Mouse (Mus musculus): ENCODE results near the gene Rora. TPM values are rescaled to one million over a fixed set of nuclear protein-coding genes. Genes with fewer than 3 reads are reported as not detected.

The Rora gene
- polyA plus RNA-seq, 1 experiment from 2014 or later: 5.0 TPM

DNA sequence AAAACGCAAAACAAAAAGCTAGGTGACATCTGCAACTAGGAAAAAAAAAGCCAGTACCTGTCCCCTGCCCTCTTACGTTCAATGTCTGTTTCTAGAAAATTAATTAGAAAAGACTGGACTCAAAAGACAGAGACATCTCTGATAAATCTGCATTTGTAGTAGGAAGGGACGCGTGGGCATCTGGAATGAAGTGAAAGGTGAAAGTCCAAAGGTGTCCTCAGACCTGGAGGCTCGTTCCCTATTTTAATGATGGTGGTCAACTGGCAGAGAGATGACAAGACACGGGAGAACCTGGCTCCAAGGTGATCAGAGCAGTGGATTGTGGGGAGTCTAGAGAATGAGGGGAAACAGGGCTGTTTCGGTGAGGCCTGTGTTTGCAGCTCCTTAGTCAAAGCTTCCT is 674.0 kb downstream of the Rora start:
- H3K27ac ChIP-seq: no peak overlapping the region
- WGBS: 85% methylated on average over 7 of the region's 7 CpGs
- H3K9me3 ChIP-seq: no peaks in the 10 kb centered on the region
- H3K27me3 ChIP-seq (ENCODE audit: insufficient read depth, poor library complexity, severe bottlenecking): no peaks in the 10 kb centered on the region; the same call in 1 of the 2 replicates
- peaks cover 25% of the 10 kb centered on the region for H3K4me1 ChIP-seq
- H3K4me3 ChIP-seq: no peak overlapping the region
- DNase-seq (ENCODE audit: low spot score): no peak
- H3K36me3 ChIP-seq: no peaks in the 10 kb centered on the region

DNA sequence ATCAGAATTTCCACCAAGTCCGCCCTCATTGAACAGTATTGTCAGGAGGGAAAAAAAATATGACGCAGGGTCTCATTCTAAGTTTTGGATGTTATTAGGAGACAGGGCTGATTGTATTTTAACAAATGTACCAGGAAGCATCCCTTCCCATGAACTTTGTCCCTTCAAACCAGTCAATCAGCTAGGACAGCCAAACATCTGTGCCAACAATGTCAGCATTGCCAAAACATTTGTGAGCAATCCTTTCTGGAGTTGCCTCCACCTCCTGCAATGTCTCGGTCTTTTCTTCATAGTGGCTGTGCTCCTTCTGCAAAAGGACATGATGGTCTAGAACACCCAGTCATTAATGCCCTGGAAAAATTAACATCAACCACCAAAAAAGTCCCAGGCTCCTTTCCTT is 678.2 kb downstream of the Rora start:
- no peak for DNase-seq (ENCODE audit: low spot score)
- 93% methylated on average over 3 of the region's 3 CpGs for WGBS
- no peaks in the 10 kb centered on the region for H3K9me3 ChIP-seq
- H3K36me3 ChIP-seq: no peaks in the 10 kb centered on the region
- H3K27ac ChIP-seq: no peak overlapping the region
- no peak overlapping the region for H3K4me3 ChIP-seq
- peaks cover 15% of the 10 kb centered on the region for H3K4me1 ChIP-seq
- no peaks in the 10 kb centered on the region; the same call in 1 of the 2 replicates for H3K27me3 ChIP-seq (ENCODE audit: insufficient read depth, poor library complexity, severe bottlenecking)

DNA sequence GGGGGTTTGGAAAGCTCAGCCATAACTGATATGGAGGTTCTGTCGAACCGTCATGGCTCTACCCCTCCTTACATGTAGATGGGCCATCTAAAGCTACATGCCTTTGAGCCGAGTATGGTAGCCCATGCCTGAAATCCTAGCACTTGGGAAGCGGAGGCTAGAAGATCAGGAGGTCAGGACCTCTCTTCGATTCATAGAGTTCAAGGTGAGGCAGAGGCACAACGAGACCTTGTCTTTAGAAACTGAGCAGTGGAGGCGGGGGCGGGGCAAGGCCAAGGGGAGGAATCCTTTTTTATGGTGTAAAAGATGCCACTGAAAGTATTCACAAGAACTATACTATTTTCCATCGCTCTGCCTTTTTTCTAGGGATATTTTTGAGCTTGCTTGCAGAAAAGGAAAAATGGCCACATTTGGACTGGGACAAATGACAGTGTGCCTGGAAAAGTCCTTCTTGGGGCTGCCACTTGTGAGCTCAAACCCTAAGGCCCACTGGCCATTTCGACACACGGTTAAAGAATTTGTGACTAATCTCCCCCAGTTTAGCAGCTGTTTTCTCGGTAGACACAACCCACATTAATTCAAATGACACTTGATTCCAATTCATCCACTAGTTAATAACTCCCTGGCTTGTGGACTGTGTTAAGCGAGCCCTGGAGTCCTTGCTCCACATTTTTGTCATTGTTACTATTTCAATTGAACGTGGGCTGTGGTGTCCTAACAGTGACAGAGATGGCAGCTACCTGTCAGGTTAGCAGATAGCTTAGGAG is 679.4 kb downstream of the Rora start:
- Histone ChIP-seq H3K27me3 (ENCODE audit: insufficient read depth, poor library complexity, severe bottlenecking) (no peaks in the 10 kb centered on the region; the same call in 1 of the 2 replicates), H3K4me1 (peaks cover 18% of the 10 kb centered on the region), H3K4me3 (no peak overlapping the region), H3K36me3 (no peaks in the 10 kb centered on the region), H3K27ac (no peak overlapping the region), H3K9me3 (no peaks in the 10 kb centered on the region)
- WGBS: 80% methylated on average over 14 of the region's 14 CpGs
- DNase-seq (ENCODE audit: low spot score): no peak

DNA sequence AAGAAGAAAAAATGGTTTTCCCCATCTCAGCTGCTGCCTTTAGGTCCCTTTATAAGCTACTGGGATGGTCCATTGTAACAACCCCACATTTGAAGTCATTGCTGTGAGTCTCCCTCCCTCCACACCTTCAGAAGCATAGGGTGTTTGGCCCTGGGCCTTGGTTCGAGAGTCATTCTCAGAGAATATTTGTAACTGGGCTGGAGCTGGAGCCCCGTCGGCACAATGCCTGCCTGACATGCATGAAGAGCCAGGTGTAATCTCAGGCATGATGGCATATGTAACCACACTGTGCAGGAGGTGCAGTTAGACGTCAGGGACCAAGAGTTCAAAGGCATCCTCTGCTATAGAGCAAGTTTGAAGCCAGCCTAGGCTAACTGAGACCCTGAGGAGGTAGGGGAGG is 680.1 kb downstream of the Rora start:
- Histone ChIP-seq H3K4me3 (no peak overlapping the region), H3K4me1 (peaks cover 18% of the 10 kb centered on the region), H3K27me3 (ENCODE audit: insufficient read depth, poor library complexity, severe bottlenecking) (no peaks in the 10 kb centered on the region; the same call in 1 of the 2 replicates), H3K36me3 (no peaks in the 10 kb centered on the region), H3K27ac (no peak overlapping the region), H3K9me3 (no peaks in the 10 kb centered on the region)
- peak; percentile 56 for DNase-seq (ENCODE audit: low spot score)
- 84% methylated on average over 4 of the region's 4 CpGs for WGBS

DNA sequence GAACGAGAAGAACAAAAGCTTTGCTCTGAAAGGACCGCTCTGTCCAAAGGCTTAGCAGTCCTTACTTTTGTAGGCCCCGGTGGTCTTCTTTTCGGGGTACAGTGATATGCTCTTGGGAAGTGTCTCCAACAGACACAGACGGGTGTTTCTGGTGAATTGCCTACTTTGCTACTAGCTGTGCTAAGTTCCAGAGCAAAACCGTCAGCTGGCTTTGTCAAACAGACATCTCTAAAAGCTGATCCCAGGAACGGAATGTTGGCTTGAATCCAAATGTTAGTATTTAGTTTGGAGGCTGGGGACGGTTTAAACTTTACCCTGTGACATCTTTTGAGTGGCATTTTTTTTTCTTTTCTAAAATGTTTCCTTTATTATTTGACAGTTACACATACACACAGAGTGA is 680.5 kb downstream of the Rora start:
- Histone ChIP-seq H3K27me3 (ENCODE audit: insufficient read depth, poor library complexity, severe bottlenecking) (no peaks in the 10 kb centered on the region; the same call in 1 of the 2 replicates), H3K4me1 (peaks cover 18% of the 10 kb centered on the region), H3K36me3 (no peaks in the 10 kb centered on the region), H3K9me3 (no peaks in the 10 kb centered on the region), H3K27ac (no peak overlapping the region), H3K4me3 (no peak overlapping the region)
- DNase-seq (ENCODE audit: low spot score): peak; percentile 51
- WGBS: 62% methylated on average over 8 of the region's 8 CpGs

DNA sequence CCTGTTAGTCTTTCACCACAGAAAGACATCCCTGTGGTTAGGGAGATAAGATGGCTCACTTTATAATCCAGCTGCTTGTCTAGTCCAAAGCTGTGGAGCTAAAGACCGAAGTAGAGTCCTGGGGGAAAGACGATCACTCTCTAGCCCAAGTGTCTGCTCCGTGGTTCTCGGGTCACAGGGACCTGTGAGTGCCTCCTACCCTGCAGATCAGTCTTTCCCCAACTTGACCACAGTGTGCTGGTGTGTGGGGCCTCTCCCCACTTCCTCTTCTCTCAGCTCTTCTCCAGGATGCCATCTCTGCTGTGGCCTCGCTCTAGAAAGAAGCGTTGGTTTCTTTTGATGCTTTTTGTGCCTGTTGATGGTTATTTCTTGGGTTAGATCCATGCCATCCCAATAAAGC is 682.5 kb downstream of the Rora start:
- peaks cover 9% of the 10 kb centered on the region; the same call in 1 of the 2 replicates for H3K4me1 ChIP-seq
- no peak overlapping the region for H3K27ac ChIP-seq
- no peaks in the 10 kb centered on the region for H3K27me3 ChIP-seq (ENCODE audit: insufficient read depth, poor library complexity, severe bottlenecking)
- no peak for DNase-seq (ENCODE audit: low spot score)
- 78% methylated on average over 6 of the region's 6 CpGs for WGBS
- H3K36me3 ChIP-seq: no peaks in the 10 kb centered on the region
- no peak overlapping the region for H3K4me3 ChIP-seq
- H3K9me3 ChIP-seq: no peaks in the 10 kb centered on the region

DNA sequence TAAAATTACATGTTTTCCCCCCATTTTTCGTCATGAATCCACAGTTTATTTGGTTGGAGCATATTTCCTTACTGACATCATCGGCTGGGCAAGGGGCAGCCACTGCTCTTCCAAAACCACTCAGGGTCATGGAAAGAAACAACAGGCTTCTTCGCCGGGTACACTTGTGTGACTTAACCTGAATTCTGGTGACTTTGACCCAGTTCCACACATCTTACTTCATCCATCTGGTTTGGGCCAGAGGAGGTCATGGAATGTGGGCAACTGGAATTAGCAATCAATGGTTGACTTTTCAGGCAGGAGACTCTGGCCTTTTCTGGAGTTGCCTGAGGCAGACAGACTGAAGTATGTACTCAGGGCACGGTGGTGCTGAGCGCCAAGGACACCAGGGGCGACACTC is 685.6 kb downstream of the Rora start:
- no peaks in the 10 kb centered on the region for H3K27me3 ChIP-seq (ENCODE audit: insufficient read depth, poor library complexity, severe bottlenecking)
- peak; percentile 59 for DNase-seq (ENCODE audit: low spot score)
- no peak overlapping the region for H3K4me3 ChIP-seq
- 89% methylated on average over 7 of the region's 7 CpGs for WGBS
- no peak overlapping the region for H3K27ac ChIP-seq
- H3K9me3 ChIP-seq: no peaks in the 10 kb centered on the region
- no peaks in the 10 kb centered on the region for H3K36me3 ChIP-seq
- H3K4me1 ChIP-seq: 0 out of 2 replicates have a peak, but pooled peaks cover 3% of the 10 kb centered on the region

DNA sequence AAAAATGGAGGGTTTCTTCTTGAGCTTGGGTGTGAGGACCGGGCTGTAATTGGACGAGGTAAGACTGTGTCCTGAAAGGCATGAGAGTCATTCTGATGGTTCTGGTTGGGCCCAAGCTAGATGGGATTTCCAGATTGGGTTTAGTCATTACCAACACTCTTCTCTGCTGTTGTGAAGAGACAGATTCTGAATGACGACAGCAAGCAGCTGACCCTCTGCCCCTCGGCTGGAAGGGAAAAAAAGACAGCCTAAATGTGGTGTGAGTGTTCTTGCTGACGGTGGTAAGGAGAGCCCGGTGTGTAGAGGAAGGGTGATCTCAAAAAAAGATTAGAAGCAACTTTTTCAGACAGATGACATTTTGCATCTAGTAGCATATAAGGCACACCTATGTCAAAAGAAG is 686.2 kb downstream of the Rora start:
- H3K4me3 ChIP-seq: no peak overlapping the region
- H3K4me1 ChIP-seq: peaks cover 5% of the 10 kb centered on the region
- WGBS: 71% methylated on average over 6 of the region's 6 CpGs
- H3K9me3 ChIP-seq: no peaks in the 10 kb centered on the region
- H3K27me3 ChIP-seq (ENCODE audit: insufficient read depth, poor library complexity, severe bottlenecking): no peaks in the 10 kb centered on the region
- no peaks in the 10 kb centered on the region for H3K36me3 ChIP-seq
- DNase-seq (ENCODE audit: low spot score): peak; percentile 36
- H3K27ac ChIP-seq: no peak overlapping the region

DNA sequence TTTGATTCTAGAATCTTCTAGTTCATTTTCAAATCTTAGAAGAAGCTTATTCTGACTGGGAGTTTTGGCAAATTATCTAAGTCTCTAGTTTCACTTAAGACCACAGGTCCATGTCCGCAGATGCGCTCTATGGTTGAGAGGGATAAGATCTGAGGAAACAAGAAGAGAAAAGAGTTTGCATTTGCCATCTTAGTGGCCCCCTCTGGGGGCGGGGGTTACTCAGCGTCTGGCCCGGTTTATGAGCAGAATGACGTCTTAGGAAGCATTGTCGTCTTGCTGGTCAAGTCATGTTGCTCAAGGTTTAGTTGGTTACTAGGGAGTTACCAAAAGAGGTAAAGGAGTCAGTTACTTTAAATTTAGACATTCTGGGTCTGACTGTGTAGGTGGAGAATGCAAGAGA is 686.8 kb downstream of the Rora start:
- no peaks in the 10 kb centered on the region for H3K9me3 ChIP-seq
- no peaks in the 10 kb centered on the region for H3K27me3 ChIP-seq (ENCODE audit: insufficient read depth, poor library complexity, severe bottlenecking)
- H3K36me3 ChIP-seq: no peaks in the 10 kb centered on the region
- H3K4me1 ChIP-seq: peaks cover 11% of the 10 kb centered on the region
- H3K4me3 ChIP-seq: no peak overlapping the region
- no peak for DNase-seq (ENCODE audit: low spot score)
- H3K27ac ChIP-seq: no peak overlapping the region
- 90% methylated on average over 7 of the region's 7 CpGs for WGBS

DNA sequence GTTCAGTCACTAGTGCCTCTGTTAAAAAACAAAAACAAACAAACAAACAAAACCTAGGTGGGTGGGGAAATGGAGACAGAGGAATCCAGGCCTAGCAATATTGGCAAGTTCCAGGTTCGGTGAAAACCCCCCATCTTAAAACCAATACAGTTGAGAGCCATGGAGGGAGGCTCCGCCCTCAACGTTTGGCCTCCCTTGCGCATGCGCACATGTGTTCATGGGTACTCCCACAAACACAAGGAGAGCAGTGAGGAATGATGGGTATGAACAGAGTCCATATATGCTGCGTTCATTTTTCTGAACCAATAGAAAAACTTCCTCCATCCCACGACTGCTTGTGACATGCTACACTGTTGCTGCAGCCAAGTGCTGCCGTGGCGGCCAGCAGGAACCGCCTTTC is 690.3 kb downstream of the Rora start:
- H3K9me3 ChIP-seq: no peaks in the 10 kb centered on the region
- WGBS: 87% methylated on average over 10 of the region's 10 CpGs
- no peaks in the 10 kb centered on the region for H3K36me3 ChIP-seq
- H3K27me3 ChIP-seq (ENCODE audit: insufficient read depth, poor library complexity, severe bottlenecking): no peaks in the 10 kb centered on the region
- no peak overlapping the region for H3K4me3 ChIP-seq
- peaks cover 15% of the 10 kb centered on the region for H3K4me1 ChIP-seq
- H3K27ac ChIP-seq: no peak overlapping the region
- DNase-seq (ENCODE audit: low spot score): no peak

DNA sequence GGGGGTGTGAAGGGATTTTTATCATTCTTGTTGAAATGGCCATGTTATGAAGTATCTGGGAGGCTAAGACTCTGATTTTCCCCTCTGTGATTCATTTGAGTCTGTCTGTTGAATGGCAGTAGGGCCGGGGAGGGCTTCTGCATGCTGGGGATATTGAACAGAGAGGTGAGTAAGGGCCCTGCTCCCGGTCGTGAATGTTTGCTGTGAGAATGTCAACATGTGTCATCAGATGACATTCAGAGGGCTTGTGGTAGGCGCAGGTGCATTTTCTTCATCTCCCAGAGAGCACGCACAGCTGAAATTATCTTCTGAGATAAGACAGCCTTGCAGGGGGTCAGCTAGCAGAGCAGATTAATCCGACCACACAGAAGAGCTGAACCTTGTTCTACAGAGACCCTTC is 692.0 kb downstream of the Rora start:
- WGBS: 27% methylated on average over 6 of the region's 6 CpGs
- Histone ChIP-seq H3K36me3 (no peaks in the 10 kb centered on the region), H3K4me1 (peaks cover 15% of the 10 kb centered on the region), H3K4me3 (no peak overlapping the region), H3K27ac (no peak overlapping the region), H3K9me3 (no peaks in the 10 kb centered on the region), H3K27me3 (ENCODE audit: insufficient read depth, poor library complexity, severe bottlenecking) (no peaks in the 10 kb centered on the region)
- DNase-seq (ENCODE audit: low spot score): peak; percentile 66

DNA sequence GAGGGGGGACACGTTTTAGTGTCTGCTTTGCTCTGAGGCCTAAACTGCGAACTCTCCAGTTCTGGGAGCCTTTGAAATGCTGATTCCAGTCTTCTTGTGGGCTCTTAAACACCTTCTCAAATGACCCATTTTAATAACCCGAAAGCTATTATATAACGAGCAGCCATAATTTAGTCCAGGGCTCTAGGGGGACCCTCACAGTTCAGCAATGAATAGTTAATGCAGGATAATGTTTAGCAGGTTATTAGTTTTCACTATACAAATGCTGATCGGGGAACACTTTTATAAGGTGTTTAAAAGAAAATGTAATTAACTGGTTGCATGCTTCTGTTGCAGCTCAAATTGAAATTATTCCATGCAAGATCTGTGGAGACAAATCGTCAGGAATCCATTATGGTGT is 694.2 kb downstream of the Rora start:
- Histone ChIP-seq H3K27ac (no peak overlapping the region), H3K27me3 (ENCODE audit: insufficient read depth, poor library complexity, severe bottlenecking) (no peaks in the 10 kb centered on the region), H3K4me1 (peaks cover 15% of the 10 kb centered on the region), H3K4me3 (no peak overlapping the region), H3K36me3 (no peaks in the 10 kb centered on the region), H3K9me3 (no peaks in the 10 kb centered on the region)
- DNase-seq (ENCODE audit: low spot score): no peak
- 85% methylated on average over 6 of the region's 6 CpGs for WGBS

DNA sequence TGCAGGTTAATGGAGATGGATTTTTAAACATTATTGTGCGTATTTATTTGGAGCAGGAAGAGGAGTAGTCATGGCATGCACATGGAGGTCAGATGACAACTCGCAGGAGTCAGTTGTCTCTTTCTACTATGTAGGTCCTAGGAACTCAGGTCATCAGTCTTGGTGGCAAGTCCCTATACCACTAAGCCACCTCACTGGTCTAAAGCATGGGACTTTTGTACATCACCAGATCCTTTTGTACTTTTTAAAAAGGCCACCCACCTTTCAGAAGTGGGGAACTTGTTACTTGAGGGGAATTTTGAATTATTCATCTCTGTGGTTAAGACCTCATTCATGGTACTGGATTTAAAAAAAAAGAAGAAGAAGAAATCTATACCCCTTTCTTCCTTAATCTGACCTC is 696.0 kb downstream of the Rora start:
- Histone ChIP-seq H3K4me1 (peaks cover 19% of the 10 kb centered on the region), H3K36me3 (no peaks in the 10 kb centered on the region), H3K4me3 (no peak overlapping the region), H3K27me3 (ENCODE audit: insufficient read depth, poor library complexity, severe bottlenecking) (no peaks in the 10 kb centered on the region), H3K9me3 (no peaks in the 10 kb centered on the region), H3K27ac (no peak overlapping the region)
- no peak for DNase-seq (ENCODE audit: low spot score)
- 94% methylated on average over 2 of the region's 2 CpGs for WGBS

DNA sequence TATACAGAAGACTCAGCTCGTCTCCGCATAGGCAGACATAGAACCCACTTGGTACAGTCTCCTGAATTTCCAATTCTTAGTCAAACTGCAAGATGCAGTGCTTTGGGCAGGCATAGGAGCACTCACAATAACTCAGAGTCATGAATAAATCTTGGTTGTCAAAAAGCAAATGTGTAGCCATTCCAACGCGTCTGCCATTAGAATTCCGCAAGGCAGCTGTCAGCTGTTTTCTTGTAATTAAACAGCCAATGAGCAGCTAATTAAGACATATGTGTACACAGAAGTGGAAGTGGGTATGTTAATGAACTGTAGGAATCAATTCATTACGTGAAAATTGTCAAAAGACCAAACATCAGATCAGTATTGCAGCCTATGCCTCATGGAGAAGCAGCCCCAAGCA is 700.6 kb downstream of the Rora start:
- Histone ChIP-seq H3K36me3 (no peaks in the 10 kb centered on the region), H3K27ac (no peak overlapping the region), H3K27me3 (ENCODE audit: insufficient read depth, poor library complexity, severe bottlenecking) (0 out of 2 replicates have a peak, but pooled peaks cover 4% of the 10 kb centered on the region), H3K4me1 (peaks cover 8% of the 10 kb centered on the region; the same call in 1 of the 2 replicates), H3K4me3 (no peak overlapping the region), H3K9me3 (no peaks in the 10 kb centered on the region)
- DNase-seq (ENCODE audit: low spot score): no peak
- 88% methylated on average over 6 of the region's 6 CpGs for WGBS
